Comparison of ENCODE assay signal across 13 mouse cellular contexts in the genomic region with DNA sequence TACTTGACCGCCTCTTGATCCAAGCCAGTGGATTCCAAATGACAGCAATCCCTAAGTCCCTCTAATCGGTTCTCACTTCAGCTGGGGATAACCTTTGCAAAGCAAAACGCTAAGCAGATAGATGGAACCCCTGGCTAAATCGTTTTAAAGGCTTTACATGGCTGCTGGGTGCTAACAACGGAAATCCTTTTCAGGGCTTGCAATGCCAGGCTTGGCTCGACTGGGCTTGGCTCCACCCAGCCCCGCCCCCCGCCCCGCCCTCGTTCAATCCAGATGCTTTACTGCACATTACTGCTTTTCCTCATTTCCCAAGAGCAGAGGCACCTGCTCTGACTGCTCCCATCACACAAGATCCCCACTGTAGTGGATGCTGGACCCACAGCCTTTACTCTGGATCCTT. TPM values are rescaled to one million over a fixed set of nuclear protein-coding genes. Genes with fewer than 3 reads are reported as not detected.
DNase-seq lines count a peak whose midpoint lies in the region; ATAC-seq lines count a peak whose summit lies in the region.
"Had no signal": no experiment of that assay in that cellular context is flagged by ENCODE, and none has a peak within 500 bp of the region (broad histone marks: within the 10 kb centered on the region; RNA-seq: fewer than 3 reads in every experiment).

No protein-coding gene starts in this region.

- peaks cover 2% of the 10 kb centered on the region; the same call in 1 of the 2 replicates for H3K27me3 ChIP-seq in forebrain, embryonic 11.5 days (ENCODE audit: control insufficient read depth, insufficient read depth, low read length)
- peaks cover 9% of the 10 kb centered on the region; the same call in 1 of the 2 replicates for H3K27me3 ChIP-seq in forebrain, embryonic 15.5 days
- peaks cover 46% of the 10 kb centered on the region for H3K27me3 ChIP-seq in embryonic facial prominence, embryonic 10.5 days (replicated peaks; ENCODE audit: low read depth, poor library complexity, severe bottlenecking)
- H3K27me3 ChIP-seq: stomach, embryonic 15.5 days had no signal

- no peak for DNase-seq in forebrain, embryonic 11.5 days (ENCODE audit: low spot score)
- DNase-seq in 416B (ENCODE audit: low read depth) = peak; percentile 29
- peak; percentile 32 for DNase-seq in embryonic facial prominence, embryonic 10.5 days (ENCODE audit: low spot score)
- peak; percentile 61 for DNase-seq in naive thymus-derived CD4-positive, alpha-beta T cell, adult 2 months (ENCODE audit: low read depth)
- no peak for DNase-seq in urinary bladder, postnatal 14 days (ENCODE audit: low spot score)
- no peak for DNase-seq in frontal cortex, postnatal 10 days (ENCODE audit: low spot score in 2 of 2)
- no peak for DNase-seq in testis, postnatal 14 days (ENCODE audit: low spot score)
- DNase-seq: heart, adult 2 months; kidney, postnatal 10 days; lung, postnatal 4 days; right cerebral cortex, adult 18-20 months had no signal

- H3K4me3 ChIP-seq in forebrain, embryonic 11.5 days (ENCODE audit: low read depth, low read length) = no peak overlapping the region
- no peak overlapping the region for H3K4me3 ChIP-seq in forebrain, embryonic 15.5 days
- no peak overlapping the region for H3K4me3 ChIP-seq in embryonic facial prominence, embryonic 10.5 days
- H3K4me3 ChIP-seq: heart, adult 2 months; stomach, embryonic 15.5 days had no signal

- peaks cover 13% of the 10 kb centered on the region; the same call in 1 of the 2 replicates for H3K4me1 ChIP-seq in forebrain, embryonic 11.5 days (replicated peaks; ENCODE audit: control insufficient read depth, insufficient read depth, low read length)
- H3K4me1 ChIP-seq in forebrain, embryonic 15.5 days = peaks cover 18% of the 10 kb centered on the region
- H3K4me1 ChIP-seq in embryonic facial prominence, embryonic 10.5 days = peaks cover 25% of the 10 kb centered on the region

- H3K27ac ChIP-seq in forebrain, embryonic 11.5 days (ENCODE audit: low read depth, low read length) = no peak overlapping the region
- no peak overlapping the region for H3K27ac ChIP-seq in forebrain, embryonic 15.5 days (replicated peaks)
- H3K27ac ChIP-seq in embryonic facial prominence, embryonic 10.5 days (replicated peaks) = no peak overlapping the region
- H3K27ac ChIP-seq: heart, adult 2 months; stomach, embryonic 15.5 days had no signal

- no peaks in the 10 kb centered on the region for H3K36me3 ChIP-seq in forebrain, embryonic 11.5 days (ENCODE audit: control insufficient read depth, insufficient read depth, low read length)
- H3K36me3 ChIP-seq in forebrain, embryonic 15.5 days = no peaks in the 10 kb centered on the region
- H3K36me3 ChIP-seq in embryonic facial prominence, embryonic 10.5 days (replicated peaks) = no peaks in the 10 kb centered on the region
- H3K36me3 ChIP-seq: stomach, embryonic 15.5 days had no signal

- H3K9me3 ChIP-seq in forebrain, embryonic 11.5 days (ENCODE audit: control insufficient read depth, low read length) = no peaks in the 10 kb centered on the region
- H3K9me3 ChIP-seq in forebrain, embryonic 15.5 days = no peaks in the 10 kb centered on the region
- H3K9me3 ChIP-seq in embryonic facial prominence, embryonic 10.5 days = no peaks in the 10 kb centered on the region
- H3K9me3 ChIP-seq: stomach, embryonic 15.5 days had no signal

- WGBS in forebrain, embryonic 11.5 days = 13% methylated on average over 10 of the region's 10 CpGs
- WGBS in forebrain, embryonic 15.5 days = 19% methylated on average over 10 of the region's 10 CpGs
- WGBS in embryonic facial prominence, embryonic 10.5 days = 27% methylated on average over 10 of the region's 10 CpGs

- H3K4me2 ChIP-seq in forebrain, embryonic 11.5 days (ENCODE audit: low read depth, low read length, severe bottlenecking) = peak overlapping the region; percentile 26; the same call in 1 of the 2 replicates
- no peak overlapping the region for H3K4me2 ChIP-seq in forebrain, embryonic 15.5 days (replicated peaks)
- H3K4me2 ChIP-seq: stomach, embryonic 15.5 days had no signal

- no peak; the same call in 1 of the 2 replicates for ATAC-seq in forebrain, embryonic 11.5 days (replicated peaks; ENCODE audit: low FRiP score)
- ATAC-seq in forebrain, embryonic 15.5 days (replicated peaks) = no peak

- H3K9ac ChIP-seq in forebrain, embryonic 11.5 days (ENCODE audit: low read length) = no peak overlapping the region
- no peak overlapping the region for H3K9ac ChIP-seq in forebrain, embryonic 15.5 days (replicated peaks)
- H3K9ac ChIP-seq: stomach, embryonic 15.5 days had no signal

RNA-seq across cellular contexts. Expression of gene Rnf7, which starts 36.4 kb away (rescaled TPM):
- 247 and 262 TPM in 2 replicates for polyA plus RNA-seq in forebrain, embryonic 11.5 days (2014; fragmentation: Nextera tagmentation; extraction: Ambion mirVana)
- 179 and 187 TPM in 2 replicates for polyA plus RNA-seq in forebrain, embryonic 15.5 days (2015; fragmentation: Nextera tagmentation; extraction: Ambion mirVana)
- polyA plus RNA-seq in embryonic facial prominence, embryonic 10.5 days (2016; fragmentation: Nextera tagmentation; extraction: Ambion mirVana) = 264 and 272 TPM in 2 replicates

Comparison
In these comparisons a context has a peak if more than half of its experiments do, and no peak if none do; other contexts are left out.
1. DNase-seq: peak in 416B (single experiment), embryonic facial prominence, embryonic 10.5 days (single experiment) and naive thymus-derived CD4-positive, alpha-beta T cell, adult 2 months (single experiment); none in forebrain, embryonic 11.5 days (single experiment), urinary bladder, postnatal 14 days (single experiment), frontal cortex, postnatal 10 days (0 of 2) and testis, postnatal 14 days (single experiment).